Mouse (Mus musculus) adrenal gland, postnatal 14 days (tissue): Measurements from ENCODE around the gene Klrb1c. TPM values are rescaled to one million over a fixed set of nuclear protein-coding genes. Genes with fewer than 3 reads are reported as not detected.
A peak's percentile ranks its signal among the peaks of the same experiment; 100 is the strongest.
"Not testable (repeated sequence)": the region's sequence is repeated elsewhere in the genome, so short reads cannot be mapped to it uniquely, and the experiment has no call there.

Experiments
- DNase-seq: peaks from one replicate; pipeline ENCODE4 v3.0.0; 2021; ENCODE audit warnings: mixed read lengths
- total RNA-seq: library from RNA; stranded (reverse); gene quantifications from 2 replicates; pipeline ENCODE4 v1.2.3, GENCODE M21; 2021

Klrb1c gene
- total RNA-seq, 1 experiment from 2014 or later: 0.30 TPM

GRCm38 (mm10) chr6:128797936-128798771 is 9.1 kb upstream of the Klrb1c start:
- DNase-seq: peak; percentile 14

- no peak for DNase-seq
Measured at GRCm38 (mm10) chr6:128797185-128797905, 8.3 kb upstream of the Klrb1c start.

DNA sequence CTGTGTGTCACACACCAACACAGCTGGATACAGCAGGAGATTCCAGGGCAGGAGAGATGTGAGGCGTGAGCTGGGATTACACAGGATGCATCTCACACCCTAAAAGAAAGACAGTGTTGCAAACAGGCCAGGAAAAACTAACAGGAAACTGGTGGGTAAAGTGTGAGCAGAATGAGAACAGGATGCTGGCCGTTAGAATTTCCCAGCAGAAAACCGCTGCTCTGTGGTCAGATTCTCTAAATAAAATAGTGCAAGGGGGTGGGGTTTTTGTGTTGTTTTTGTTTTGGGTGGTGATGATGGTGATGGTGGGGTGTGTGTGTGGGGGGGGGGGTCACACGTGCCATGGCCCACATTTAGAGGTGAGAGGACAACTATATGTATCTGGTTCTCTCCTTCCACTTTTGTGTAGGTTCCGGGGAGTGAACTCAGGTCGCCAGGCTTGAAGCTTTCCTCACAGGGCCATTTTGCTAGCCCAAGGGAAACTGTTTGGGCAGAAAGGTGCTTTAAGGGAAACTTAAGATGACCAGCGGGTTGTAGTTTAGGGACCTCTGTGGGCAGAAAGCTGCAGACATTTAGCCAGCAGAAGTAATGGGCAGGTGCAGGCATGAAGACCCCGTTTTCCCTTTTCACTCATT is 7.4 kb upstream of the Klrb1c start:
- no peak for DNase-seq

- no peak for DNase-seq
Measured at GRCm38 (mm10) chr6:128793734-128794133, 4.7 kb upstream of the Klrb1c start.

DNA sequence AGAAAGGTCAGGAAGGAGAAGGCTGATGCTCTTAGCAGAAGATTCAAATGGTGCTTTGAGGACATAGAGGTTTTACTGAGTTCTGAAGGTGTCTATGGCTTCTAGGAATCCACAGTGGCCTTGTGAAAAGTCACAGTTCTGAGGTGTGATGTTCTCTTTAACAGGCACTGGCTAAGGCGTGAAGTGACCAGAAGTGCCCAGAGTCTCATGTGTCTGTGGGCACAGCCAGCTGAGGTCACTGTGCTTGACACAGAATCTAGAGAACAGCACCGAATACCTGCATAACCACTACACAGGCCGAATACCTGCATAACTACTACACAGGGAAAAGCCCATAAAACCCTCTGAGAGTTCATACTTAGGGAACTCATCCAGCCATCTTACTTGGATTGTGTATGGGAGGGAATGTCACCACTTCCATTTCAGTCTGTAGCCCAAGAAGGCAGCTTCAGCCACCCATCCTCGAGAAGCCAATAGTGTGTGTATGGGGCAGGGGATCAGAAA is 1.5 kb upstream of the Klrb1c start:
- not testable (repeated sequence) for DNase-seq

GRCm38 (mm10) chr6:128788517-128788916 is 498 bp downstream of the Klrb1c start:
- no peak for DNase-seq

- DNase-seq: not testable (repeated sequence)
Measured at GRCm38 (mm10) chr6:128786396-128786795, 2.6 kb downstream of the Klrb1c start.

DNA sequence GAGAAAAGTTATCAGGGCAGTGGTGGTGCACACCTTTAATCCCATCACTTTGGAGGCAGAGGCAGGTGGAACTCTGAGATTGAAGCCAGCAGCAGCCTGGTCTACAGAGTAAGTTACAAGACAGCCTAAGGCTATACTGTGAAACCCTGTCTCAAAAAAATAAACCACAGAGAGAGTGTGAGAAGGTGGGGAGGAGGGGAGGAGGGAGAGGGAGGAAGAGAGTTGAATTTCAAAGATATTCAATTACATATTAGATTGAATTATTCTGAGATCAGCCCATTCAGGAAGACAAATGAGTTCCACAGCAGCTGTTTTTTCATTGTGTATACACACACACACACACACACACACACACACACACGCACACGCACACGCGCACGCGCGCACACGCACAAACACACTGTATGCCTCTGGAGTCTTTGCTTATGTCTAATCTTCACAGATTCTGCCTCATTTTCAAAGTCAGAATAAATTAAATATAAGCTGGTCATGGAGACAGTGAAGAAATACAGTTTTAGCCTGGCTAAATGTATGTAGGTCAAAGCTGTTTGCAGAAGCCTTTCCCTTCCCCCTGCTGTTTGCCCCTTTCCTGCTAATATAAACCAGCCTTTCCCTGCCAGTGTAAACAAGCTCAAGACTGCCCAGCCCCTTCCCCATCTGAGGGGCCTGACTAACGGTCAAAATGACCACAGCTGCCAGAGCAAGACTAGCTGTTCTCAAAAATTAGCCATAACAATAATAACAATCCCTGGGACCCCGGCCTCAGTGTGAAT is 19.3 kb downstream of the Klrb1c start:
- no peak for DNase-seq

- DNase-seq: no peak
Measured at GRCm38 (mm10) chr6:128768047-128768446, 21.0 kb downstream of the Klrb1c start.

DNA sequence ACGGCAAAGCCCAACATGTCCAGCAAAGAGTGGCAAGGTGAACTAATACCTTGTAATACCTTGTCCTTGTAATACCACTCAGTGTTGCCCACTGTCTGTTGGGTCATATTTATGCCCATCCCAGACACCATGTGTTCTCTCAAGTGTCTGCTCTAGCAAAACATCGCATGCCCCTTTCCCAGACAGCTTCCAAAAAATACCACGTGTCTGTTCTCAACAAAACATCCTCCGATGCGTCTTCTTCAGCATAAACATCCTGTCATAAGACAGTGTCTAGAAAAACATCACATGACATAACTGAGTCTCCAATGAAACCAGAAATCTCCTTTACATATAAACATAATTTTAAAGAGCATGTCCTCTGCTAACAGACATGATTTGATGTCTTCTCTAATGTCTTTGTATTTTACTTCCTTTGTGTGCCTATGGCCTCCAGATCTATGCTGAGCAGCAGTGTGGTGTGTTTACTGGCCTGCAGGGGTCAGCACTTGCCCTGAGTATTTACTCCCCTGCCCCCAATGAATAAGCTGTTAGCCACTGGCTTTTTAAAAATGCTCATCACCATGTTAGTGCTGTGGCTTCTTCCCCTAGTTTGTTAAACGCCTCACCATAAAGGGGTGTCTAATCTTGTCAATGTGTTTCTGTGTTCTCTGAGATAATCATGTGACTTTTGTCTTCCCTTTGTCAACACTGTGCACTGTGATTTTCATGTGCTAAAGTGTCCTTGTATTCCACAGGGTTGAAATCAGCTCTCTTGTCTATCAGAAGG is 22.3 kb downstream of the Klrb1c start:
- DNase-seq: peak; percentile 54

DNA sequence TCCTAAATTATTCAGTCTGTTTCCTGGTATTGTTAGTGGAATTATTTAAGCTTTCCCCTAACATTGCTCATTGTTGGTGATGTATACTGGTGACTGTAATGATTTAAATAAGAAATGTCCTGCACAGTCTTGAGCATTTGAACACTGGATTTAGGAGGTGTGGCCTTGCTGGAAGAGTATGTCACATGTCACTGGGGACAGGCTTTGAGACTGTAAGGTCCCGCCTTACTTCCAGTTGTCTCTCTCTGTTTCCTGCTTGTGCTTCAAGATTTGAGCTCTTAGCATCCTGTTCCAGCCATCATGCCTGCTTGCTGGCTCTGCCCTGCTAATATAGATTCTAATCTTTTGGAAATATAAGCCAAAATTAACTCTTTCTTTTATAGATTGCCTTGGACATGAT is 23.8 kb downstream of the Klrb1c start:
- DNase-seq: no peak

DNA sequence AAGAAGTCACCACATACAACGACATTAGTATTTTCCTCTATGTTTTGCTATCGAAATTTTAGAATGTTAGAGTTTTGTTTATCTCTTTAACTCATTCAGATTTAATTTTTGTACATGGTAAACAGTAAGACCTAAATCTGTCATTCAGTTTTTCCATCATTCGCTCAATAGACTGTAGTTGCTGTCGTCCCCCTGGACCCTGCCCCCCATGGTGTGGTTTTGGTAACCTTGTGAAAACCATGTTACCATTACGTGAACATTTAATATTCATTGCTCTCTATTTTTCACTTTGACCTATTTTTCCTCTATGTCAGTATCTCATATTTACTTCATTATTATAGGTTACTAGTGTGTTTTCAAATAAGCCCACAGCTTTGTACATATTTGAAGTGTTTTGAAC is 24.4 kb downstream of the Klrb1c start:
- DNase-seq: no peak

- peak; percentile 95 for DNase-seq
Measured at GRCm38 (mm10) chr6:128763736-128764523, 25.1 kb downstream of the Klrb1c start.

- DNase-seq: not testable (repeated sequence)
Measured at GRCm38 (mm10) chr6:128762892-128763670, 25.9 kb downstream of the Klrb1c start.

DNA sequence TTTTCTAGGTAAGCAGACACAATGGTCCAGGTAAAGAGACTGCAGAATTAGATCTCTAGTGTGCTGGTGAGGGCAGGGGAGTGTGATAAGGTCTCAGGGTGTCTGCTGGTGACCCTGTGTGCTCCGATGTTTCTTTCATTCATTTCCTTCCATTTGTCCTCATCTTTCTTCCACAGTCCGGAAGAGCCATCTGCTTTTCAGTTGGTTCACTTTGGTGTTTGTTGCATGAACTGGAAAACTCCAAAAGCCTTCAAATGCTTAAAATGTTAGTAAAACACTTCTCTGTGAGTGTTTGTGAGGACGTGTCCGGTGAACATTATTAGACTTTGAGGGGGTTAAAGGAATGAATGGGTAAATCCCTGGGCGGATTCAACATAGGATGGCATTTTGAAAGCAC is 27.9 kb downstream of the Klrb1c start:
- DNase-seq: no peak

GRCm38 (mm10) chr6:128760416-128761143 is 28.4 kb downstream of the Klrb1c start:
- peak; percentile 88 for DNase-seq

DNA sequence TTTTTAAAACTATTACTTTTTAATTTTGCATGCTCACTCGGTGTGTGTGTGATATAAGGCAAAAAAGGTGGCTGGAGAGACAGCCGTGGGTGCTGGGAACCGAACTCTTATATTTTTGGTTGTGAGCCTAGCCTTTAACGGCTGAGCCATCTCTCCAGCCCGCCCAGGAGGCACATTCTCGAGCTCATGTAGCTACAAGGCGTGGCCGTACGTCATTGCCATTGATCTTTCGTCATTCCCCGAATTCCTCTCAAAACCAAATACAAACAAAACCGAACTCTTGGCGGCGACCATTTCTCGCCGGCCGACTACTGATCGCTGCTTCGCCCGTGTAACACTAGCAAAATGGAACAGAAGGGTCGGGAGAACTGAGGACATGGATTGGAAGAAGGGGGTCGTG is 29.0 kb downstream of the Klrb1c start:
- DNase-seq: peak; percentile 94

- DNase-seq: no peak
Measured at GRCm38 (mm10) chr6:128759221-128759950, 29.6 kb downstream of the Klrb1c start.
